Mouse (Mus musculus): ENCODE results near the gene Ncr1.
A peak's percentile ranks its signal among the peaks of the same experiment; 100 is the strongest.
"Not testable (repeated sequence)": the region's sequence is repeated elsewhere in the genome, so short reads cannot be mapped to it uniquely, and the experiment has no call there.

Gene Ncr1

GRCm38 (mm10) chr7:4337509-4337908 lies at the start of gene Ncr1:
TSS of gene Ncr1 (plus strand) at chr7:4337724.
- TF ChIP-seq POU5F1 (IDR thresholded peaks at IDR 0.05; ENCODE audit: borderline replicate concordance, low read length) (no peak), CTCF (conservative IDR thresholded peaks at IDR 0.05; ENCODE audit: low read length) (no peak), NANOG (IDR thresholded peaks at IDR 0.05; ENCODE audit: borderline replicate concordance, low read length) (no peak)
- H3K4me3 ChIP-seq (replicated peaks; ENCODE audit: low read length), result no peak within 1 kb of the TSS
- H3K27me3 ChIP-seq (ENCODE audit: insufficient read depth, low read length), result no peaks in the 10 kb centered on the region
- no peaks in the 10 kb centered on the region for H3K36me3 ChIP-seq (ENCODE audit: insufficient read depth, low read length)
- no peaks in the 10 kb centered on the region for H3K4me1 ChIP-seq (replicated peaks; ENCODE audit: low read depth, low read length)
- H3K9me3 ChIP-seq (ENCODE audit: low read length), result no peaks in the 10 kb centered on the region

- Histone ChIP-seq H3K4me3 (replicated peaks; ENCODE audit: low read length) (no peak overlapping the region), H3K36me3 (ENCODE audit: insufficient read depth, low read length) (no peaks in the 10 kb centered on the region), H3K9me3 (ENCODE audit: low read length) (peaks cover 27% of the 10 kb centered on the region), H3K27me3 (ENCODE audit: insufficient read depth, low read length) (no peaks in the 10 kb centered on the region), H3K4me1 (replicated peaks; ENCODE audit: low read depth, low read length) (no peaks in the 10 kb centered on the region)
- TF ChIP-seq CTCF (conservative IDR thresholded peaks at IDR 0.05; ENCODE audit: low read length) (no peak), POU5F1 (IDR thresholded peaks at IDR 0.05; ENCODE audit: borderline replicate concordance, low read length) (no peak), NANOG (IDR thresholded peaks at IDR 0.05; ENCODE audit: borderline replicate concordance, low read length) (no peak)
These were observed 44.9 kb upstream of the Ncr1 start for GRCm38 (mm10) chr7:4292638-4293037.

GRCm38 (mm10) chr7:4297189-4297588 lies 40.3 kb upstream of the Ncr1 start:
- Histone ChIP-seq H3K27me3 (ENCODE audit: insufficient read depth, low read length) (no peaks in the 10 kb centered on the region), H3K9me3 (ENCODE audit: low read length) (peaks cover 19% of the 10 kb centered on the region), H3K4me3 (replicated peaks; ENCODE audit: low read length) (no peak overlapping the region), H3K4me1 (replicated peaks; ENCODE audit: low read depth, low read length) (no peaks in the 10 kb centered on the region), H3K36me3 (ENCODE audit: insufficient read depth, low read length) (no peaks in the 10 kb centered on the region)
- peak; percentile 26 for TF ChIP-seq CTCF (conservative IDR thresholded peaks at IDR 0.05; ENCODE audit: low read length)
- no peak for TF ChIP-seq POU5F1 (IDR thresholded peaks at IDR 0.05; ENCODE audit: borderline replicate concordance, low read length)

GRCm38 (mm10) chr7:4300166-4300565 lies 37.4 kb upstream of the Ncr1 start:
- TF ChIP-seq POU5F1 (IDR thresholded peaks at IDR 0.05; ENCODE audit: borderline replicate concordance, low read length), result no peak
- no peak for TF ChIP-seq CTCF (conservative IDR thresholded peaks at IDR 0.05; ENCODE audit: low read length)
- TF ChIP-seq NANOG (IDR thresholded peaks at IDR 0.05; ENCODE audit: borderline replicate concordance, low read length), result no peak

GRCm38 (mm10) chr7:4303457-4303856 lies 34.1 kb upstream of the Ncr1 start:
- Histone ChIP-seq H3K9me3 (ENCODE audit: low read length) (peaks cover 22% of the 10 kb centered on the region), H3K27me3 (ENCODE audit: insufficient read depth, low read length) (no peaks in the 10 kb centered on the region), H3K4me1 (replicated peaks; ENCODE audit: low read depth, low read length) (no peaks in the 10 kb centered on the region), H3K36me3 (ENCODE audit: insufficient read depth, low read length) (no peaks in the 10 kb centered on the region), H3K4me3 (replicated peaks; ENCODE audit: low read length) (no peak overlapping the region)
- no peak for TF ChIP-seq POU5F1 (IDR thresholded peaks at IDR 0.05; ENCODE audit: borderline replicate concordance, low read length)
- TF ChIP-seq NANOG (IDR thresholded peaks at IDR 0.05; ENCODE audit: borderline replicate concordance, low read length), result no peak
- TF ChIP-seq CTCF (conservative IDR thresholded peaks at IDR 0.05; ENCODE audit: low read length), result no peak

More at GRCm38 (mm10) chr7:4300166-4300565, 37.4 kb upstream of the Ncr1 start:
- Histone ChIP-seq H3K27me3 (ENCODE audit: insufficient read depth, low read length) (no peaks in the 10 kb centered on the region), H3K9me3 (ENCODE audit: low read length) (peaks cover 19% of the 10 kb centered on the region), H3K36me3 (ENCODE audit: insufficient read depth, low read length) (no peaks in the 10 kb centered on the region), H3K4me1 (replicated peaks; ENCODE audit: low read depth, low read length) (no peaks in the 10 kb centered on the region), H3K4me3 (replicated peaks; ENCODE audit: low read length) (no peak overlapping the region)

GRCm38 (mm10) chr7:4313109-4313508 lies 24.4 kb upstream of the Ncr1 start:
- H3K9me3 ChIP-seq (ENCODE audit: low read length), result peaks cover 38% of the 10 kb centered on the region
- not testable (repeated sequence) for H3K27me3 ChIP-seq (ENCODE audit: insufficient read depth, low read length); H3K4me3 ChIP-seq (replicated peaks; ENCODE audit: low read length); H3K36me3 ChIP-seq (ENCODE audit: insufficient read depth, low read length); H3K4me1 ChIP-seq (replicated peaks; ENCODE audit: low read depth, low read length)
- peak; percentile 70; the same call in 1 of the 2 replicates for TF ChIP-seq NANOG (IDR thresholded peaks at IDR 0.05; ENCODE audit: borderline replicate concordance, low read length)

- peaks cover 38% of the 10 kb centered on the region for H3K9me3 ChIP-seq (ENCODE audit: low read length)
- not testable (repeated sequence) for H3K27me3 ChIP-seq (ENCODE audit: insufficient read depth, low read length); H3K4me3 ChIP-seq (replicated peaks; ENCODE audit: low read length); H3K36me3 ChIP-seq (ENCODE audit: insufficient read depth, low read length); H3K4me1 ChIP-seq (replicated peaks; ENCODE audit: low read depth, low read length)
These were observed 24.0 kb upstream of the Ncr1 start for GRCm38 (mm10) chr7:4313531-4313930.

- peaks cover 6% of the 10 kb centered on the region for H3K36me3 ChIP-seq (ENCODE audit: insufficient read depth, low read length)
- H3K4me3 ChIP-seq (replicated peaks; ENCODE audit: low read length), result no peak overlapping the region
- peaks cover 53% of the 10 kb centered on the region for H3K9me3 ChIP-seq (ENCODE audit: low read length)
- no peaks in the 10 kb centered on the region for H3K4me1 ChIP-seq (replicated peaks; ENCODE audit: low read depth, low read length)
- TF ChIP-seq CTCF (conservative IDR thresholded peaks at IDR 0.05; ENCODE audit: low read length) (no peak), NANOG (IDR thresholded peaks at IDR 0.05; ENCODE audit: borderline replicate concordance, low read length) (no peak), POU5F1 (IDR thresholded peaks at IDR 0.05; ENCODE audit: borderline replicate concordance, low read length) (no peak)
- no peaks in the 10 kb centered on the region for H3K27me3 ChIP-seq (ENCODE audit: insufficient read depth, low read length)
These were observed 14.2 kb upstream of the Ncr1 start for GRCm38 (mm10) chr7:4323301-4323700.

- Histone ChIP-seq H3K4me1 (replicated peaks; ENCODE audit: low read depth, low read length) (no peaks in the 10 kb centered on the region), H3K9me3 (ENCODE audit: low read length) (no peaks in the 10 kb centered on the region), H3K4me3 (replicated peaks; ENCODE audit: low read length) (no peak overlapping the region), H3K36me3 (ENCODE audit: insufficient read depth, low read length) (no peaks in the 10 kb centered on the region), H3K27me3 (ENCODE audit: insufficient read depth, low read length) (no peaks in the 10 kb centered on the region)
- no peak for TF ChIP-seq CTCF (conservative IDR thresholded peaks at IDR 0.05; ENCODE audit: low read length)
- no peak for TF ChIP-seq POU5F1 (IDR thresholded peaks at IDR 0.05; ENCODE audit: borderline replicate concordance, low read length)
- TF ChIP-seq NANOG (IDR thresholded peaks at IDR 0.05; ENCODE audit: borderline replicate concordance, low read length), result no peak
These were observed 36.0 kb downstream of the Ncr1 start for GRCm38 (mm10) chr7:4373521-4373920.

All from E14TG2a.4 (cell line).